In the genomic region with DNA sequence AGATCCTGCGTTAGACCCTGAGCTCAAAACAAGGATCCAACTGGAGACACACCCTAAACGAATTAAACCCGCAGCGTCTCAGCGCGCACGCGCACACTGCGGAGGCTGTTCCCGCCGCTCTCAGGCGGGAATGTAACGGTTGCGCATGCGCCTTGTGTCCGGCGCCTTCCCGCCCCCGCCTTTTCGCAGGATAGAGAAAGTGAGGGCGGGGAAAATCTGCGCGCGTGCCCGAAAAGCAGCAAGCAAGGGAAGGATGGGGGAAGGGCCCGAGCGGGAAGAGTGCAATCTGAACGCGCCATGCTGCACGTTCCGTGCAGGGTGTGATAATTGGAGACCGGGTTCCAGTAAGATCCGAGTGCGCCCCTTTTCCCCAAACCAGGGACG, we compare ENCODE assay signal across 8 mouse cellular contexts. TPM values are rescaled to one million over a fixed set of nuclear protein-coding genes. Genes with fewer than 3 reads are reported as not detected.
A peak's percentile ranks its signal among the peaks of the same experiment; 100 is the strongest.
DNase-seq lines count a peak whose midpoint lies in the region; ATAC-seq and TF ChIP-seq lines count a peak whose summit lies in the region.

No protein-coding gene starts in this region.

- H3K36me3 ChIP-seq in hindbrain, postnatal 0 days (ENCODE audit: insufficient read depth, low read length) = peaks cover 10% of the 10 kb centered on the region; the same call in 1 of the 2 replicates
- H3K36me3 ChIP-seq in macrophage (ENCODE audit: inconsistent target) = no peaks in the 10 kb centered on the region

- no peak for TF ChIP-seq CTCF in gastrocnemius, adult 2 months (IDR thresholded peaks at IDR 0.05)
- TF ChIP-seq CTCF in hindbrain, postnatal 0 days (IDR thresholded peaks at IDR 0.05; ENCODE audit: low read depth) = no peak
- no peak for TF ChIP-seq CTCF in left cerebral cortex, adult 2 months (IDR thresholded peaks at IDR 0.05)

- peak overlapping the region; percentile 92 for H3K27ac ChIP-seq in gastrocnemius, adult 2 months
- peak overlapping the region; percentile 98 for H3K27ac ChIP-seq in hindbrain, postnatal 0 days
- peak overlapping the region; percentile 98 for H3K27ac ChIP-seq in left cerebral cortex, adult 2 months
- peak overlapping the region; percentile 95 for H3K27ac ChIP-seq in macrophage

- peak overlapping the region; percentile 79 for H3K9ac ChIP-seq in hindbrain, postnatal 0 days (replicated peaks; ENCODE audit: low read length)

- peaks cover 23% of the 10 kb centered on the region for H3K79me2 ChIP-seq in macrophage (ENCODE audit: inconsistent target)

- peak; percentile 58 for ATAC-seq in activated CD4-positive, CD25-positive, alpha-beta regulatory T cell, adult 4 months
- peak; percentile 62 for ATAC-seq in common myeloid progenitor, adult 5-6 weeks (replicated peaks; ENCODE audit: low read depth, poor library complexity, severe bottlenecking)
- ATAC-seq in hindbrain, postnatal 0 days = peak; percentile 87

- DNase-seq in gastrocnemius, adult 2 months = peak; percentile 97
- DNase-seq in hindbrain, postnatal 0 days (ENCODE audit: low spot score) = peak; percentile 99
- peak; percentile 95 to 97 for DNase-seq in left cerebral cortex, adult 2 months (ENCODE audit: extremely low spot score in 1 of 2, low spot score in 2 of 2)
- peak; percentile 95 for DNase-seq in retina, postnatal 7 days (ENCODE audit: low read depth, low spot score)
- peak; percentile 77 to 94 for DNase-seq in urinary bladder, adult 18-20 months (ENCODE audit: low spot score in 2 of 2)

- H3K4me3 ChIP-seq in gastrocnemius, adult 2 months = peak overlapping the region; percentile 85
- peak overlapping the region; percentile 66 for H3K4me3 ChIP-seq in hindbrain, postnatal 0 days (ENCODE audit: low read length)
- H3K4me3 ChIP-seq in left cerebral cortex, adult 2 months = peak overlapping the region; percentile 86
- peak overlapping the region; percentile 89 for H3K4me3 ChIP-seq in macrophage (ENCODE audit: inconsistent target)

- H3K4me1 ChIP-seq in hindbrain, postnatal 0 days (ENCODE audit: insufficient read depth, low read length) = peaks cover 9% of the 10 kb centered on the region

- H3K4me2 ChIP-seq in hindbrain, postnatal 0 days (ENCODE audit: low read depth, low read length) = peak overlapping the region; percentile 89

- WGBS in hindbrain, postnatal 0 days = 0% methylated on average over 35 of the region's 35 CpGs
- WGBS in macrophage (ENCODE audit: missing documents) = under 1% methylated on average over 34 of the region's 35 CpGs

- H3K9me3 ChIP-seq in hindbrain, postnatal 0 days (ENCODE audit: low read length) = no peaks in the 10 kb centered on the region

- H3K27me3 ChIP-seq in hindbrain, postnatal 0 days (ENCODE audit: insufficient read depth, low read length) = no peaks in the 10 kb centered on the region

- intact Hi-C loops in gastrocnemius, adult 2 months (cut with DNase I) = loop anchor here (2.0 kb wide), 1 partner anchor 59 kb away; no protein-coding TSS in a partner anchor
- intact Hi-C loops in left cerebral cortex, adult 2 months (cut with DNase I) = loop anchor here (1.0 kb wide), 2 partner anchors 19 to 59 kb away; a partner anchor contains a TSS

RNA-seq across cellular contexts. Expression of a gene that starts 0.5 kb away (rescaled TPM):
- polyA plus RNA-seq in activated CD4-positive, CD25-positive, alpha-beta regulatory T cell, adult 4 months (2017; shearing (Covaris generic)) = 100 to 1,000 TPM; 510 to 711 TPM
- total RNA-seq in common myeloid progenitor, adult 5-6 weeks (2017) = 776 and 824 TPM in 2 replicates
- total RNA-seq in gastrocnemius, adult 2 months (2021) = 10 to 100 TPM; 15.8 to 33.9 TPM
- total RNA-seq in hindbrain, postnatal 0 days (2014; rRNA removed) = 3,512 and 3,813 TPM in 2 replicates
- polyA plus RNA-seq in hindbrain, postnatal 0 days (2015; fragmentation: Nextera tagmentation; extraction: Ambion mirVana) = 1,613 and 1,711 TPM in 2 replicates
- 100 to 1,000 TPM; 509 to 550 TPM for total RNA-seq in left cerebral cortex, adult 2 months (2021)
- 100 to 1,000 TPM in 1 of 26 experiments, 10 to 100 TPM in 25; 26.7 to 113 (median 46.1) TPM for total RNA-seq in macrophage (2018; cell fraction: chromatin; rRNA removed)
- total RNA-seq in macrophage (2018; cell fraction: cytosol; rRNA removed) = 100 to 1,000 TPM; 295 to 861 (median 494) TPM
- total RNA-seq in macrophage (2018; cell fraction: nucleus; rRNA removed) = 100 to 1,000 TPM in 19 of 26 experiments, 10 to 100 TPM in 7; 59.3 to 433 (median 153) TPM
- polyA plus RNA-seq in macrophage (2018) = 371 to 1,063 TPM (median 789 TPM) in 3 replicates

RNA-seq across cellular contexts. Expression of a gene that starts 15.8 kb away (rescaled TPM):
- 10 to 100 TPM; 24.2 to 42.0 TPM for polyA plus RNA-seq in activated CD4-positive, CD25-positive, alpha-beta regulatory T cell, adult 4 months (2017; shearing (Covaris generic))
- total RNA-seq in common myeloid progenitor, adult 5-6 weeks (2017) = 0.97 and 9.0 TPM in 2 replicates
- 1 to 10 TPM; 5.2 to 6.9 TPM for total RNA-seq in gastrocnemius, adult 2 months (2021)
- total RNA-seq in hindbrain, postnatal 0 days (2014; rRNA removed) = 28.7 and 51.0 TPM in 2 replicates
- polyA plus RNA-seq in hindbrain, postnatal 0 days (2015; fragmentation: Nextera tagmentation; extraction: Ambion mirVana) = 20.0 and 20.9 TPM in 2 replicates
- total RNA-seq in left cerebral cortex, adult 2 months (2021) = 10 to 100 TPM; 17.8 to 19.1 TPM
- 100 to 1,000 TPM in 3 of 26 experiments, 10 to 100 TPM in 23; 27.0 to 113 (median 71.3) TPM for total RNA-seq in macrophage (2018; cell fraction: chromatin; rRNA removed)
- total RNA-seq in macrophage (2018; cell fraction: cytosol; rRNA removed) = 10 to 100 TPM in 2 of 26 experiments, 1 to 10 TPM in 24; 2.5 to 12.8 (median 6.6) TPM
- total RNA-seq in macrophage (2018; cell fraction: nucleus; rRNA removed) = 10 to 100 TPM; 13.2 to 79.4 (median 38.5) TPM
- 3.7 to 9.6 TPM (median 5.5 TPM) in 3 replicates for polyA plus RNA-seq in macrophage (2018)

RNA-seq across cellular contexts. Expression of a gene that starts 19.5 kb away (rescaled TPM):
- polyA plus RNA-seq in activated CD4-positive, CD25-positive, alpha-beta regulatory T cell, adult 4 months (2017; shearing (Covaris generic)) = not detected
- 1.9 and 18.7 TPM in 2 replicates for total RNA-seq in common myeloid progenitor, adult 5-6 weeks (2017)
- not detected for total RNA-seq in gastrocnemius, adult 2 months (2021)
- 1,661 and 1,767 TPM in 2 replicates for total RNA-seq in hindbrain, postnatal 0 days (2014; rRNA removed)
- not detected in 2 replicates for polyA plus RNA-seq in hindbrain, postnatal 0 days (2015; fragmentation: Nextera tagmentation; extraction: Ambion mirVana)
- total RNA-seq in left cerebral cortex, adult 2 months (2021) = not detected
- total RNA-seq in macrophage (2018; cell fraction: chromatin; rRNA removed) = 1 to 10 TPM in 2 of 26 experiments, not detected in 24; 1.0 to 1.4 TPM
- not detected for total RNA-seq in macrophage (2018; cell fraction: cytosol; rRNA removed)
- total RNA-seq in macrophage (2018; cell fraction: nucleus; rRNA removed) = not detected
- 0.27 TPM in 1 of 3 replicates, not detected in the others for polyA plus RNA-seq in macrophage (2018)

RNA-seq across cellular contexts. Expression of a gene that starts 19.7 kb away (rescaled TPM):
- polyA plus RNA-seq in activated CD4-positive, CD25-positive, alpha-beta regulatory T cell, adult 4 months (2017; shearing (Covaris generic)) = 100 to 1,000 TPM; 243 to 273 TPM
- 25.4 and 32.0 TPM in 2 replicates for total RNA-seq in common myeloid progenitor, adult 5-6 weeks (2017)
- 10 to 100 TPM; 17.1 to 43.2 TPM for total RNA-seq in gastrocnemius, adult 2 months (2021)
- total RNA-seq in hindbrain, postnatal 0 days (2014; rRNA removed) = 18,723 and 19,179 TPM in 2 replicates
- polyA plus RNA-seq in hindbrain, postnatal 0 days (2015; fragmentation: Nextera tagmentation; extraction: Ambion mirVana) = 11,647 and 12,500 TPM in 2 replicates
- total RNA-seq in left cerebral cortex, adult 2 months (2021) = 100 to 1,000 TPM; 817 to 827 TPM
- total RNA-seq in macrophage (2018; cell fraction: chromatin; rRNA removed) = 10 to 100 TPM in 1 of 26 experiments, 1 to 10 TPM in 23, under 1 TPM in 1, not detected in 1; 0.95 to 61.2 (median 3.6) TPM
- total RNA-seq in macrophage (2018; cell fraction: cytosol; rRNA removed) = 10 to 100 TPM; 43.8 to 83.3 (median 62.4) TPM
- 10 to 100 TPM in 23 of 26 experiments, 1 to 10 TPM in 3; 7.0 to 40.8 (median 19.8) TPM for total RNA-seq in macrophage (2018; cell fraction: nucleus; rRNA removed)
- 37.8 to 73.9 TPM (median 54.5 TPM) in 3 replicates for polyA plus RNA-seq in macrophage (2018)

RNA-seq across cellular contexts. Expression of a gene that starts 35.5 kb away (rescaled TPM):
- polyA plus RNA-seq in activated CD4-positive, CD25-positive, alpha-beta regulatory T cell, adult 4 months (2017; shearing (Covaris generic)) = under 1 TPM; 0.11 to 0.15 TPM
- total RNA-seq in common myeloid progenitor, adult 5-6 weeks (2017) = not detected in 2 replicates
- total RNA-seq in gastrocnemius, adult 2 months (2021) = under 1 TPM; 0.81 to 0.82 TPM
- 0.29 and 0.68 TPM in 2 replicates for total RNA-seq in hindbrain, postnatal 0 days (2014; rRNA removed)
- 0.85 and 1.0 TPM in 2 replicates for polyA plus RNA-seq in hindbrain, postnatal 0 days (2015; fragmentation: Nextera tagmentation; extraction: Ambion mirVana)
- total RNA-seq in left cerebral cortex, adult 2 months (2021) = under 1 TPM in 1 of 2 experiments, not detected in 1; 0.28 TPM
- total RNA-seq in macrophage (2018; cell fraction: chromatin; rRNA removed) = under 1 TPM in 15 of 26 experiments, not detected in 11; 0.18 to 0.97 (median 0.51) TPM
- under 1 TPM in 6 of 26 experiments, not detected in 20; 0.03 to 0.05 (median 0.04) TPM for total RNA-seq in macrophage (2018; cell fraction: cytosol; rRNA removed)
- total RNA-seq in macrophage (2018; cell fraction: nucleus; rRNA removed) = 1 to 10 TPM in 2 of 26 experiments, under 1 TPM in 15, not detected in 9; 0.12 to 1.4 (median 0.24) TPM
- not detected in 3 replicates for polyA plus RNA-seq in macrophage (2018)

Comparison
In these comparisons a context has a peak if more than half of its experiments do, and no peak if none do; other contexts are left out.
1. Peak in every context shown above with its lines: DNase-seq, ATAC-seq, H3K4me3 ChIP-seq and H3K27ac ChIP-seq.
2. RNA of a gene that starts 0.5 kb away (total RNA-seq): 3,512 to 3,813 TPM in hindbrain, postnatal 0 days, 776 to 824 TPM in common myeloid progenitor, adult 5-6 weeks and 509 to 550 TPM in left cerebral cortex, adult 2 months; 15.8 to 33.9 TPM in gastrocnemius, adult 2 months; every median in the first group is over 10 times any median in the second.
3. RNA of a gene that starts 19.5 kb away (total RNA-seq): 1,661 to 1,767 TPM in hindbrain, postnatal 0 days; 1.9 to 18.7 TPM in common myeloid progenitor, adult 5-6 weeks, not detected in gastrocnemius, adult 2 months and not detected in left cerebral cortex, adult 2 months; every median in the first group is over 10 times any median in the second.